Mouse (Mus musculus): ENCODE measurements around the gene Pop7.

DNA sequence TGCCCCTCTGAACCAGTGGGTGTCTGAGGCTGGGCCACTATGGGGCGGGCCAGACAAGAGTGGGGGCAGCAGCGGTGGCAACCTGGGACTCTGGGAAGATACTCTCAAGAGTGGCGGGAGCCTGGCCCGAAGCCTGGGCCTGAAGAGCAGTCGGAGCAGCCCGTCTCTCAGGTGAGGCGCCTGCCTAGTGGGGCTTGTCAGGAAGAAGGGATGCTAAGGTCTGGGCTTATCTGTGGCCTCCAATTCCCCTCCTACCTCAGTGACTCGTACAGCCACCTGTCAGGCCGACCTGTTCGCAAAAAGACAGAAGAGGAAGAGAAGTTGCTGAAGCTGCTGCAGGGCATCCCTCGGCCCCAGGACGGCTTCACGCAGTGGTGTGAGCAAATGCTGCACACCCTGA is 22.4 kb upstream of the Pop7 start:
- TF ChIP-seq CTCF (IDR thresholded peaks at IDR 0.05) = no peak
- TF ChIP-seq EP300 (IDR thresholded peaks at IDR 0.05) = no peak
